Comparison of ENCODE assay signal across 11 mouse cellular contexts in the genomic region with DNA sequence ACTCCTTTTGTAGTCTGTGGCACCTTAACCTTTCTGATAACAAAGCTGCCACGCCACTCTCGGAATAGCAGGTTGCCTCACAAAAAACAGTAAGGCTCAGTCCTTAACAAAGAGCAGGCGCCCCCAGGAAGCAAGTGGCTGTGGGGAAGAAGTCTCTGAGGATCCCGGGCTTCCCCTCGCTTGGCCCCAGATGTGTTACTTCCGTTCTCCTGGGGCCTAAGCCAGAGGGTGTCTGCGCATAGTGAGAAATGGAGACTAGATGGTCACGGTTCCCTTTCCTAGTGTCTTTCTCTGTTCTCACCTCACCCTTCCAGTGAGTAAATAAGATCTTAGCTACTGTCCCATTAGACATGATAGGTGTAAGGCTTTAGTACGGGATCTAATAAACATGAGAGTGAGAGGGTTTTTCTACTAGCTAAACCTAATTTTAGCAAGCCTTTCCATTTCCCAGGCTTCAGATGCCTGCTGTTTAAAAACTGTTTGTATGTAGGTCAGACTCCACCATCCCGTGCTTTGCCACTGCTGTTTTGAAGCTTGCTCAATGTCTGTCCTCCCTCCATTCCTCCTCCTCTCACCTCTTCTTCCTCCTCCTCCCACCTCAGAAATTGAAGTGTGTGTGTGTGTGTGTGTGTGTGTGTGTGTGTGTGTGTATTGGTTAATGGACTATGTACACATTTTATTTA. TPM values are rescaled to one million over a fixed set of nuclear protein-coding genes. Genes with fewer than 3 reads are reported as not detected.
DNase-seq lines count a peak whose midpoint lies in the region; ATAC-seq and TF ChIP-seq lines count a peak whose summit lies in the region.
"Had no signal": no experiment of that assay in that cellular context is flagged by ENCODE, and none has a peak within 500 bp of the region (broad histone marks: within the 10 kb centered on the region; RNA-seq: fewer than 3 reads in every experiment).

No protein-coding gene starts in this region.

- no peak overlapping the region for H3K4me2 ChIP-seq in forebrain, postnatal 0 days (ENCODE audit: low read depth)
- no peak overlapping the region for H3K4me2 ChIP-seq in forebrain, embryonic 11.5 days (ENCODE audit: low read depth, low read length, severe bottlenecking)
- H3K4me2 ChIP-seq: lung, embryonic 14.5 days; midbrain, embryonic 11.5 days had no signal

- DNase-seq in forebrain, postnatal 0 days, result no peak
- DNase-seq in forebrain, embryonic 11.5 days (ENCODE audit: low spot score), result no peak
- DNase-seq in lung, postnatal 36 days, result peak; percentile 4
- no peak for DNase-seq in lung, postnatal 14 days
- DNase-seq in cerebellum, adult 2 months, result peak; percentile 45 to 59
- DNase-seq in adrenal gland, adult (ENCODE audit: inconsistent age in 2 of 2, low spot score in 1 of 2), result no peak
- no peak for DNase-seq in urinary bladder, adult 2 months (ENCODE audit: low spot score)
- DNase-seq: kidney, adult 18-20 months; lung, embryonic 14.5 days had no signal

- no peak for TF ChIP-seq CTCF in forebrain, postnatal 0 days (IDR thresholded peaks at IDR 0.05; ENCODE audit: low read depth)
- TF ChIP-seq CTCF in cerebellum, adult 2 months (IDR thresholded peaks at IDR 0.05; ENCODE audit: borderline replicate concordance, insufficient read depth, low read depth, low read length), result no peak

- H3K27ac ChIP-seq in forebrain, postnatal 0 days (ENCODE audit: low read depth, low read length), result 0 out of 2 replicates have a peak overlapping the region, but pooled peaks have one; percentile 54
- H3K27ac ChIP-seq in forebrain, embryonic 11.5 days (ENCODE audit: low read depth, low read length), result no peak overlapping the region
- peak overlapping the region; percentile 96 for H3K27ac ChIP-seq in cerebellum, adult 2 months (ENCODE audit: insufficient read depth, low read length)

- no peaks in the 10 kb centered on the region for H3K27me3 ChIP-seq in forebrain, postnatal 0 days (ENCODE audit: insufficient read depth, low read length)
- no peaks in the 10 kb centered on the region for H3K27me3 ChIP-seq in forebrain, embryonic 11.5 days (ENCODE audit: control insufficient read depth, insufficient read depth, low read length)
- H3K27me3 ChIP-seq in cerebellum, adult 2 months (ENCODE audit: control insufficient read depth, insufficient read depth, low read length), result no peaks in the 10 kb centered on the region

- H3K9me3 ChIP-seq in forebrain, postnatal 0 days (ENCODE audit: low read length), result no peaks in the 10 kb centered on the region
- no peaks in the 10 kb centered on the region for H3K9me3 ChIP-seq in forebrain, embryonic 11.5 days (ENCODE audit: control insufficient read depth, low read length)

- ATAC-seq in forebrain, postnatal 0 days, result no peak
- ATAC-seq in forebrain, embryonic 11.5 days (replicated peaks; ENCODE audit: low FRiP score), result no peak
- ATAC-seq in megakaryocyte, adult 5-6 weeks (ENCODE audit: poor library complexity, severe bottlenecking), result peak; percentile 40; the same call in 1 of the 2 replicates

- H3K36me3 ChIP-seq in forebrain, postnatal 0 days (ENCODE audit: insufficient read depth), result peaks cover 56% of the 10 kb centered on the region
- H3K36me3 ChIP-seq in forebrain, embryonic 11.5 days (ENCODE audit: control insufficient read depth, insufficient read depth, low read length), result peaks cover 20% of the 10 kb centered on the region

- 80% methylated on average over 10 of the region's 10 CpGs for WGBS in forebrain, postnatal 0 days
- WGBS in forebrain, embryonic 11.5 days, result 86% methylated on average over 10 of the region's 10 CpGs
- WGBS in cerebellum, adult 2 months, result 37% methylated on average over 10 of the region's 10 CpGs

- no peak for TF ChIP-seq POLR2A in cerebellum, adult 2 months (IDR thresholded peaks at IDR 0.05; ENCODE audit: borderline replicate concordance, insufficient read depth, low read length)

- H3K9ac ChIP-seq in forebrain, postnatal 0 days, result no peak overlapping the region
- no peak overlapping the region for H3K9ac ChIP-seq in forebrain, embryonic 11.5 days (ENCODE audit: low read length)
- H3K9ac ChIP-seq: lung, embryonic 14.5 days had no signal

- H3K4me1 ChIP-seq in forebrain, postnatal 0 days (ENCODE audit: insufficient read depth), result no peaks in the 10 kb centered on the region
- no peaks in the 10 kb centered on the region for H3K4me1 ChIP-seq in forebrain, embryonic 11.5 days (replicated peaks; ENCODE audit: control insufficient read depth, insufficient read depth, low read length)
- peaks cover 17% of the 10 kb centered on the region for H3K4me1 ChIP-seq in cerebellum, adult 2 months (ENCODE audit: control insufficient read depth, insufficient read depth, low read length)

- no peak overlapping the region for H3K4me3 ChIP-seq in forebrain, postnatal 0 days (ENCODE audit: low read depth, low read length)
- no peak overlapping the region for H3K4me3 ChIP-seq in forebrain, embryonic 11.5 days (ENCODE audit: low read depth, low read length)
- no peak overlapping the region for H3K4me3 ChIP-seq in cerebellum, adult 2 months (replicated peaks; ENCODE audit: insufficient read depth, low read depth, low read length)

RNA-seq across cellular contexts. Expression of a gene that starts 13.9 kb away (rescaled TPM):
- total RNA-seq in forebrain, postnatal 0 days (2014; rRNA removed), result 365 and 387 TPM in 2 replicates
- polyA plus RNA-seq in forebrain, postnatal 0 days (2015; fragmentation: Nextera tagmentation; extraction: Ambion mirVana), result 234 and 280 TPM in 2 replicates
- 10.9 and 11.3 TPM in 2 replicates for polyA plus RNA-seq in forebrain, embryonic 11.5 days (2014; fragmentation: Nextera tagmentation; extraction: Ambion mirVana)
- 118 and 124 TPM in 2 replicates for polyA plus RNA-seq in cerebellum, adult 2 months (2012; rRNA removed)
- 0.05 TPM in 1 of 2 replicates, not detected in the other for total RNA-seq in megakaryocyte, adult 5-6 weeks (2015)
- 0.08 and 0.33 TPM in 2 replicates for total RNA-seq in megakaryocyte, adult 5-6 weeks (2017)
- 28.4 and 36.8 TPM in 2 replicates for polyA plus RNA-seq in urinary bladder, adult 2 months (2012; rRNA removed)

Comparison
In these comparisons a context has a peak if more than half of its experiments do, and no peak if none do; other contexts are left out.
1. DNase-seq: peak in lung, postnatal 36 days (single experiment) and cerebellum, adult 2 months (2 of 2); none in forebrain, postnatal 0 days (single experiment), forebrain, embryonic 11.5 days (single experiment), lung, postnatal 14 days (single experiment), adrenal gland, adult (0 of 2) and urinary bladder, adult 2 months (single experiment).